Mouse (Mus musculus) neural tube, embryonic 14.5 days (tissue): ENCODE results near the gene Pomp. TPM values are rescaled to one million over a fixed set of nuclear protein-coding genes. Genes with fewer than 3 reads are reported as not detected.

Experiments
- ATAC-seq: fragments of 200-750 bp; cut with Nextera tagmentation; 2 replicates; pipeline ENCODE4 v1.8.0; 2017; ENCODE audit warnings: low read depth, mild to moderate bottlenecking, moderate TSS enrichment, moderate library complexity
- H3K27ac ChIP-seq: fragments of 300-500 bp; sonication (generic); 2 replicates; pipeline ENCODE4 v1.5.1; 2014; ENCODE audit warnings: low read depth, mild to moderate bottlenecking, control low read depth, low read length, moderate library complexity, mixed read lengths
- H3K27me3 ChIP-seq: fragments of 300-500 bp; sonication (generic); 2 replicates; pipeline ENCODE4 v1.6.1; 2014; ENCODE audit warnings: low read length; ENCODE audit not compliant: control insufficient read depth, insufficient read depth
- H3K36me3 ChIP-seq: fragments of 300-500 bp; sonication (generic); 2 replicates; pipeline ENCODE4 v1.6.1; 2014; ENCODE audit warnings: low read length, mixed read lengths; ENCODE audit not compliant: control insufficient read depth, insufficient read depth
- H3K4me1 ChIP-seq: fragments of 300-500 bp; sonication (generic); 2 replicates; pipeline ENCODE4 v1.6.1; 2014; ENCODE audit warnings: low read length; ENCODE audit not compliant: control insufficient read depth, insufficient read depth
- H3K4me2 ChIP-seq: fragments of 300-500 bp; sonication (generic); 2 replicates; pipeline ENCODE4 v1.6.1; 2014; ENCODE audit warnings: mild to moderate bottlenecking, low read depth, low read length, control low read depth
- H3K4me3 ChIP-seq: fragments of 300-500 bp; sonication (generic); 2 replicates; pipeline ENCODE4 v1.5.1; 2014; ENCODE audit warnings: low read depth, low read length, control low read depth, mixed read lengths
- H3K9ac ChIP-seq: fragments of 300-500 bp; sonication (generic); replicated peaks from 2 replicates; pipeline ENCODE4 v1.6.1; 2014; ENCODE audit warnings: low read depth, mild to moderate bottlenecking, control low read depth, low read length, mixed read lengths
- H3K9me3 ChIP-seq: fragments of 300-500 bp; sonication (generic); 2 replicates; pipeline ENCODE4 v1.6.1; 2016; ENCODE audit warnings: low read length; ENCODE audit not compliant: control insufficient read depth
- WGBS: fragments of 180-500 bp; shearing (Covaris S2); extraction: QIAGEN DNeasy Blood & Tissue Kit; methylation state at CpG from one replicate; pipeline ENCODE4 v1.1.7; 2014; 5-methylcytosine and 5-hydroxymethylcytosine counted together
- polyA plus RNA-seq: library from polyadenylated mRNA; unstranded; fragments of >200 nt; fragmentation: Nextera tagmentation; extraction: Ambion mirVana; gene quantifications from 2 replicates; pipeline ENCODE4 v1.2.1, GENCODE M21; 2014

Pomp gene
- polyA plus RNA-seq, 1 experiment from 2014 or later = 515 TPM

DNA sequence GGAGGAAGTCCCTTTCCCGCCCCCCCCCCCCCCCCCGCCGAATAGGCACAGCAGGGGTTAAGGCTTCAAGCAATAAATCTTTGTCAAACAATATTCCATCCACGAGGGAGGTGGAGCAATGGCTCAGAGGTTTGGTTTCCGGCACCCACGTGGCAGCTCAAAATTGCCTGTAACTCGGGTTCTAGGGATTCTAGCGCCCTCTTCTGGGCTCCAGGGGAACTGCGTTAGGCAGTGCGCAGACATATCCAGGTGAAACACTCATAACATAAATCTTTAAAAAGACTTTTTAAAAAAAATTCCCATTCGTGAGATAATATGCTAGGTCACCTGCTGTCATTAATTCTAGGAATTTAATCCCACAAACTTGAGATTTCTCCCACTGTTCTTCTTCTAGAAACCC lies 46.9 kb downstream of the Pomp start:
- no peaks in the 10 kb centered on the region for H3K36me3 ChIP-seq
- H3K4me3 ChIP-seq = no peak overlapping the region
- H3K9me3 ChIP-seq = no peaks in the 10 kb centered on the region
- H3K27me3 ChIP-seq = no peaks in the 10 kb centered on the region
- no peak overlapping the region for H3K9ac ChIP-seq
- 57% methylated on average over 11 of the region's 11 CpGs for WGBS
- H3K27ac ChIP-seq = no peak overlapping the region
- H3K4me2 ChIP-seq = no peak overlapping the region
- no peak for ATAC-seq
- no peaks in the 10 kb centered on the region for H3K4me1 ChIP-seq

DNA sequence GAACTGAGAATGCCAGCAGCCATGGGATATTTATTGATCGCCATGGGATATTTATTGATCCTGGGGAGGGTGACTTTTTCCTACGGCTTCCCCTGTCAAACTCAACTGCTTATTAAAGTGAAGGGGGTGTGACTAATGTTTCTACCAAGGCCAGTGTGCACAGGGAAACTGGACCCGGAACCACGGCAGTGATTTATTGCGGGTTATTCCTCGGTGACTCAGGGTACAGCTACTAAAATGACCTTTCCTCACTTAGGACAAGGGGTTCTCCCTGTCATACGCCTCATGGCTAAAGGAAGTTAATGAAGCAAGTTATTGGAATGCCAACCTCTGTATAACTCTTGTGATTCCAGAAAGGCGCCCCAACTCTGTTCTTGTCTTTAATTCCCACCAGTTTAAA lies 47.6 kb downstream of the Pomp start:
- WGBS = 81% methylated on average over 8 of the region's 8 CpGs
- no peak overlapping the region for H3K4me3 ChIP-seq
- no peaks in the 10 kb centered on the region for H3K9me3 ChIP-seq
- no peak overlapping the region for H3K4me2 ChIP-seq
- H3K36me3 ChIP-seq = no peaks in the 10 kb centered on the region
- H3K27me3 ChIP-seq = no peaks in the 10 kb centered on the region
- H3K27ac ChIP-seq = no peak overlapping the region
- no peak for ATAC-seq
- H3K9ac ChIP-seq = no peak overlapping the region
- no peaks in the 10 kb centered on the region for H3K4me1 ChIP-seq

DNA sequence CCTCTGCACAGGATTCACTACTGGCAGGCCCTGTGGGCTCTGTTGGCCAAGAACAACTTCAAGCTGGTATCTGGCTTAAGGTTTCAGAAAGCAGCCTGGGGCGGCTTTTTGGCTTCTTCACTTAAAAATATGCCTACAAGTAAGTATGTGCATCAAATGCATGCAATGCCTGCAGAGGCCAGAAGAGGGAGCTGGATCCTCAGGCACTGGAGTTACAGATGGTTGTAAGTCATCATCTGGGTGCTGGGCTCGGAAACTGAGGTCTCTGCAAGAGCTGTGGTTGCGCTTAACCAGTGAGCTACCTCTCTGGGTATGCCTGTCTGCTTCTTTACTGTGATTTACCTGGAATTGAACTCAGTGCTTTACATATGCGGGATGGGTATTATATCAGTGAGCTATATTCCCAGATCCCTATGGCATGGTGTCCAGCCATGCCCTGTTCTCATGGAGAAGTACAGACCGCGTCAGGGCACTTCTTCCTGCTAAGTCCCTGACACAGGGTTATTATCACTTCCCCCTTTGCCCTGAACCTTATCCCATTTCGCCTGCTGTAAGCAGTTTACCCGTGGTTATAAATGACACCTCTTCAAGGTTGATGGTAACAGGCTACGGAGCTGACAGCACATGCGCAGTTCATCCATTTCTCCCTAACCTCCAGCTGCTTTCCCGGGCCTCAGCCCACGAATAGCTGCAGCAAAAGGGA lies 50.7 kb downstream of the Pomp start:
- Histone ChIP-seq H3K27ac (no peak overlapping the region), H3K4me1 (no peaks in the 10 kb centered on the region)
- ATAC-seq = no peak

DNA sequence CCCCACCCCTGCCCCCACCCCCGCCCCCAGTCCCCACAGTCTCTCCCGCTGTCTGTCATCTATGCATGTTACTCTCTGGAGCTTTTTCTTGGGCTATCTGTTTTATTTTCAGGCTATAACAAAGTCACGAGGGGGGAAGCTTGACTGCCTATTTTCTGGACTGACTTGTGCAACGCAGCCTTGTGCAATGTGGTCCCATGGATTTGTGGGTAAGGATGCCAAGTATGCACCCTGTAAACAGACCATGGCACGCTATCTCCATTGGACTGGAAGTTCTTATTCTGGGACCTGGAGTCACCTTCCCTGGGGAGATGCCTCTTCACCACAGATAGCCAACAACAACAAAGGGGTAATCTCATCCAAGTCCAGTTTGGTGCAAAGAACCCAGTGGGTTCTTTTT lies 51.5 kb downstream of the Pomp start:
- Histone ChIP-seq H3K27me3 (no peaks in the 10 kb centered on the region), H3K4me1 (no peaks in the 10 kb centered on the region), H3K27ac (no peak overlapping the region), H3K4me3 (no peak overlapping the region), H3K9ac (no peak overlapping the region), H3K4me2 (no peak overlapping the region), H3K36me3 (no peaks in the 10 kb centered on the region), H3K9me3 (no peaks in the 10 kb centered on the region)
- WGBS = 83% methylated on average over 5 of the region's 5 CpGs
- ATAC-seq = no peak

More for the DNA sequence above, 50.7 kb downstream of the Pomp start:
- H3K9me3 ChIP-seq = no peaks in the 10 kb centered on the region
- no peak overlapping the region for H3K9ac ChIP-seq
- no peak overlapping the region for H3K4me2 ChIP-seq
- H3K4me3 ChIP-seq = no peak overlapping the region
- H3K36me3 ChIP-seq = no peaks in the 10 kb centered on the region
- 90% methylated on average over 12 of the region's 12 CpGs for whole genome bisulfite sequencing
- H3K27me3 ChIP-seq = no peaks in the 10 kb centered on the region

DNA sequence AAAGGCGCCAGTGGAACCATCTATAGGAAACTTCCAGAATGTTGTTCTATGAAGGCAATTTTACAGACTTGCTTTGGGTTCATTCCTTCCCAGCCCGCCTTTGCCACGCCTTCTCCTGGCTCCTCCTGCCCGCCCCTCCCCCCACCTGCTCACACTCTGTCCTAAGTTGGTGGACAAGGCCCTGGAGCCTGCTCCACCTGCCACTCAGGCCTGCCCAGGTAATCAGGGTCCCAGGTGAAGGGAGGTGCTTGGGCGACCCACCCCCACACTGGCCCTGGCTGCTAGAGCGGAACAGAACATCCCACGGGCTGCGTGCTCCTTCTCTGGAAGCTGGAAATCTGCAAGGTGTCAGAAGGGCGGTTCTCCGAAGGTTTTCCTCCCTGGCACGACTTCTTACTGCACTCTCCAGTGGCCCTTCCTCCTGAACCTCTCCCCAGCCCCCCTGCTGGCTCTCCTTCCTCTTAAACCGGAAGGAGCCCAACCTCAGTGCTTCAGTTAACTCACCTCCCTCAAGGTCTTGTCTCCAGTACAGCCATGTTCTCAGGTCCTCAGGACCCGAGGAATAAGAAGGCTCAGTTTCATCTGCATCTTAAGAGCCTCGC lies 53.1 kb downstream of the Pomp start:
- Histone ChIP-seq H3K4me1 (no peaks in the 10 kb centered on the region), H3K4me3 (no peak overlapping the region), H3K9me3 (no peaks in the 10 kb centered on the region), H3K4me2 (no peak overlapping the region), H3K27me3 (no peaks in the 10 kb centered on the region), H3K27ac (no peak overlapping the region), H3K9ac (no peak overlapping the region), H3K36me3 (no peaks in the 10 kb centered on the region)
- 46% methylated on average over 11 of the region's 14 CpGs for WGBS
- ATAC-seq = no peak

DNA sequence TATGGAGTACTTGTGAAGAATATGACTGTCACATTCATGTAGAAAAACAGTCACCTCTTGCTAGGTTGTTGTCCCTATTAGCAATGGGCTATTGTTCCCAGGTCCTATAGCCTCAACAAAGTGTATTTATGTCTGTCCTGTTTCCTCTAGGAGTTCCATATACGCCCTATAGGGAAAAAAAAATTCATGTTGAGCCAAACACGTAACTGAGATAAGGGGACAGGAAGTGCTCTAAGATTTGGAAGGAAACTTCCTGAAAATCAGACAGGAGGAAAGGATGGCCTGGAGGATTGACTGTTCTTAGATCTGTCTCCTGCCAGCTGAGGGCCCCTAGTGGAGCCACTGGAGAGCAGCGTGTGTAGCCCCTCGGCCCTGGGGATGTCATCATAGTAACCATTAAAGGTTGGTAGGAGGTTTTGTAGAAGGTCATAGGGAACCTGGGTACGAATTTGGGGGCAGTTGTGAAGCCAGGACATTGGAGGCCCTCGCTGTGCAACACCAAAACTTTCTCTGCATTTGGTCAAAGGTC lies 54.8 kb downstream of the Pomp start:
- Histone ChIP-seq H3K4me1 (no peaks in the 10 kb centered on the region), H3K4me3 (no peak overlapping the region), H3K4me2 (no peak overlapping the region), H3K27ac (no peak overlapping the region), H3K9ac (no peak overlapping the region), H3K27me3 (no peaks in the 10 kb centered on the region), H3K36me3 (no peaks in the 10 kb centered on the region), H3K9me3 (no peaks in the 10 kb centered on the region)
- no peak for ATAC-seq
- 57% methylated on average over 6 of the region's 6 CpGs for whole genome bisulfite sequencing

DNA sequence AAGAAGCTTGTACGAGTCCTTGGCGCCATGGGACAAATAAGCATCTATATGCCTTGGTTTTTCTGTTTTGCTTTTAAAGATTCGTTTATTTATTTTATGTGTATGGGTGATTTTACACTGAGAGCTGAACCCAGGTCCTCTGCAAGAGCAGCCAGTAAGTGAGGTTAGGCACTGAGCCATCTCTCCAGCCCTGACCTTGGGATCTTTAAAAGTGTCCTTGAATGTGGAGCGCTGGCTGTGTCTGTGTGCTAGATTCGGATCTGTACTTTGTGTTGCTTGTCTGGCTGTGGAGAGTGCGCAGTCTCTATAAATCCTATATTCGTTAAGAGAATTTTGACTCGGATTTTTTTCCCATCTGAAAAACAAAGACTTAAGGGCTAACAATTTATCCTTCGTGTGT lies 55.9 kb downstream of the Pomp start:
- Histone ChIP-seq H3K4me1 (no peaks in the 10 kb centered on the region), H3K9me3 (no peaks in the 10 kb centered on the region), H3K27me3 (no peaks in the 10 kb centered on the region), H3K36me3 (no peaks in the 10 kb centered on the region), H3K4me3 (no peak overlapping the region), H3K27ac (no peak overlapping the region), H3K9ac (no peak overlapping the region), H3K4me2 (no peak overlapping the region)
- 93% methylated on average over 9 of the region's 9 CpGs for WGBS
- no peak for ATAC-seq

DNA sequence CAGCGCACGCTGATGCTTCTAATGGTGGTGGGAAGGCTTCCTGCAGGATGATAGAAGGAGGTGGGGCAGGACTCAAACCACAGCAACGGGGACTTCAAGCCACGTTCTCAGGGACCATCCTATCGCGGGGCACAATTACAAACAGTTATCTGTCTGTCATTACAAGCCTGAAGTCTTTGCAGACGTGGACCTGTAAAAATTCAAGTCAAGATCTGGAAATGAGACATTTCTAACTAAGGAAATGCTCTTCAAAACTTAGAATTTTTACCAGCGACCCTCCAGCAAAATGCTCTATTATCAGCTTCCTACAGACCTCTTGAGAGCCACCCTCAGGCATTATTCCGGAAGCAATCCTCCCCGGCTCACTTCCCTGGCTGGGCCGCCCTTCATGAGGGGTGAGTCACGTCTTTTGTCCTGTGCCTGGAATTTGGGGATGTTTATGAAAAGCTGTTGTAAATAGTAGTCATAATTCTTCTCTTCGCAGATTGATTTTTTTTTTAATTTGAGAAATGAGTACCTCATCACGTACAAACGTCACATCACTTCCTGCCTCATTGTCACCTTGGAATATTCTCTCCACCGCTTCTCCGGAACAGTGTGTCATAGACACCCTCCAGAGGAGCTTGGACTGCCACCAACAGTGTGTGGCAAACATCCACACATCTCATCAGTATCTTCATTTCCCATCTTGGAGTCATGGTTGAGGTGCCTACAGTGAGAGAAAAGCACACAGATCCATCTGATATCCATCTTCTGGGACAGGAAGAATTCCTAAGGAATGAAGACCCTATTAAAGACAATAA lies 58.0 kb downstream of the Pomp start:
- Histone ChIP-seq H3K27ac (no peak overlapping the region), H3K4me2 (no peak overlapping the region), H3K4me1 (no peaks in the 10 kb centered on the region), H3K36me3 (no peaks in the 10 kb centered on the region), H3K4me3 (no peak overlapping the region), H3K9ac (no peak overlapping the region), H3K9me3 (no peaks in the 10 kb centered on the region), H3K27me3 (no peaks in the 10 kb centered on the region)
- no peak for ATAC-seq
- 75% methylated on average over 17 of the region's 17 CpGs for WGBS

DNA sequence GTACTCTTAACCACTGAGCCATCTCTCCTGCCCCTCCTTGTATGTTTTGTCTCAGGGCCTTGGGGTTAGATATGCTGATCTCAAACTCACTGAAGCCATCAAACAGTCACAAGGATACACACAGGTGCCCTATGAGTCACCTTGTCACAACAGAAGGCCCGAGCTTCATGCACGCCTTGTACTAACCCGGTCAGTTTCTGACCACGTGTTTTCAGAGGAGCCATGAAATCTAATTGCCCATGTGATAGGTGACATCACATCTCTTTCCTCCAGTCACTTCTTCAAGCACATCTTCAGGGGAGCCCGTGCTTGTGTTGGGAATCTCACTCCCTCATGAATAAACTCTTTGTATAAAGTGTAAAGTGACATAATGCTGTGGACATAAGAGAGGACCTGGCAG lies 64.4 kb downstream of the Pomp start:
- no peak overlapping the region for H3K4me2 ChIP-seq
- H3K36me3 ChIP-seq = no peaks in the 10 kb centered on the region
- H3K4me1 ChIP-seq = no peaks in the 10 kb centered on the region
- no peak overlapping the region for H3K4me3 ChIP-seq
- no peak overlapping the region for H3K27ac ChIP-seq
- H3K9ac ChIP-seq = no peak overlapping the region
- no peaks in the 10 kb centered on the region for H3K9me3 ChIP-seq
- no peak for ATAC-seq
- H3K27me3 ChIP-seq = no peaks in the 10 kb centered on the region
- 81% methylated on average over 5 of the region's 5 CpGs for WGBS
